ENCODE assay signal across 20 mouse cellular contexts in the genomic region with DNA sequence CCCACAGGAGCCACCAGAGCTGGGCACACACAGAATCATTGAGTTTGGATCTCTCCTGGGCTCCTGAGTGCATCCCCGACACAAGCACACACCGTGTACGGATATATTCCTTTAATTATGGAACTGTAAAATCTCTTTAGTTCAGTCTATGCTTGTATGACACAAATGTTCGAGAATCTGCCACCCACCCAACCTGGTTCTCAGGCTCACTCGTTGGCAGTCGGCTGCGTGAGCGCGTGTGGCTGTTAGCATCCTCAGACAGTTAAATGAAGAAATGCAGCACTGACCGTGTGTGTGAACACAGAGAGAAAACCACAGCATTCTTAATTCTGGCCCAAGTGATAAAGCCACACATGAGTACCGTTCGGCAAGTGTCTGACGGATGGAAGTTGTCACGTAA.
DNase-seq lines count a peak whose midpoint lies in the region.
"Had no signal": no experiment of that assay in that cellular context is flagged by ENCODE, and none has a peak within 500 bp of the region (broad histone marks: within the 10 kb centered on the region; RNA-seq: fewer than 3 reads in every experiment).

No protein-coding gene starts in this region.

- DNase-seq in frontal cortex, postnatal 36 days (ENCODE audit: low spot score in 2 of 2) = peak; percentile 58 to 78
- no peak for DNase-seq in frontal cortex, postnatal 25 days (ENCODE audit: low spot score in 2 of 2)
- peak; percentile 76 for DNase-seq in right cerebral cortex, adult 18-20 months
- no peak for DNase-seq in right cerebral cortex, postnatal 4 days
- peak; percentile 54 for DNase-seq in right cerebral cortex, postnatal 14 days
- DNase-seq in thymus, postnatal 4 days = no peak
- DNase-seq in lung, adult 18-20 months = no peak
- DNase-seq: adrenal gland, postnatal 10 days; cerebellum, adult 11-12 months; cerebellum, adult 9-11 months; embryo, embryonic 11 days; gastrocnemius, postnatal 25 days; heart, adult 11 months; heart, postnatal 36 days; kidney, adult 8-10 months; kidney, postnatal 4 days; liver, embryonic 13.5 days; lung, embryonic 14.5 days; thymus, adult 2 months; thymus, postnatal 36 days had no signal

Comparison
In these comparisons a context has a peak if more than half of its experiments do, and no peak if none do; other contexts are left out.
1. DNase-seq: peak in frontal cortex, postnatal 36 days (2 of 2), right cerebral cortex, adult 18-20 months (single experiment) and right cerebral cortex, postnatal 14 days (single experiment); none in frontal cortex, postnatal 25 days (0 of 2), right cerebral cortex, postnatal 4 days (single experiment), thymus, postnatal 4 days (single experiment) and lung, adult 18-20 months (0 of 2).